Mouse (Mus musculus) kidney, adult 10 weeks (tissue): Measurements from ENCODE around the gene Pms1. TPM values are rescaled to one million over a fixed set of nuclear protein-coding genes. Genes with fewer than 3 reads are reported as not detected.

Source experiments
- polyA plus RNA-seq: library from polyadenylated mRNA; stranded (reverse); fragments of 350-450 nt; fragmentation: Illumina TruSeq; extraction: RNeasy Lipid Tissue Mini Kit (QIAGEN cat#74804); gene quantifications from one replicate; pipeline ENCODE4 v1.2.3, GENCODE M21; 2014; ENCODE audit warnings: low read depth, low replicate concordance

Gene Pms1
- 11.3 TPM for polyA plus RNA-seq

GRCm38 (mm10) chr1:53296581-53297383 lies at the start of gene Pms1, which contains the start of the genes Ormdl1 and Gm28778:
Pms1 (minus strand) TSS chr1:53297018.
Ormdl1 (plus strand) TSS chr1:53297095.
Gm28778 (plus strand) TSS chr1:53297111.

DNA sequence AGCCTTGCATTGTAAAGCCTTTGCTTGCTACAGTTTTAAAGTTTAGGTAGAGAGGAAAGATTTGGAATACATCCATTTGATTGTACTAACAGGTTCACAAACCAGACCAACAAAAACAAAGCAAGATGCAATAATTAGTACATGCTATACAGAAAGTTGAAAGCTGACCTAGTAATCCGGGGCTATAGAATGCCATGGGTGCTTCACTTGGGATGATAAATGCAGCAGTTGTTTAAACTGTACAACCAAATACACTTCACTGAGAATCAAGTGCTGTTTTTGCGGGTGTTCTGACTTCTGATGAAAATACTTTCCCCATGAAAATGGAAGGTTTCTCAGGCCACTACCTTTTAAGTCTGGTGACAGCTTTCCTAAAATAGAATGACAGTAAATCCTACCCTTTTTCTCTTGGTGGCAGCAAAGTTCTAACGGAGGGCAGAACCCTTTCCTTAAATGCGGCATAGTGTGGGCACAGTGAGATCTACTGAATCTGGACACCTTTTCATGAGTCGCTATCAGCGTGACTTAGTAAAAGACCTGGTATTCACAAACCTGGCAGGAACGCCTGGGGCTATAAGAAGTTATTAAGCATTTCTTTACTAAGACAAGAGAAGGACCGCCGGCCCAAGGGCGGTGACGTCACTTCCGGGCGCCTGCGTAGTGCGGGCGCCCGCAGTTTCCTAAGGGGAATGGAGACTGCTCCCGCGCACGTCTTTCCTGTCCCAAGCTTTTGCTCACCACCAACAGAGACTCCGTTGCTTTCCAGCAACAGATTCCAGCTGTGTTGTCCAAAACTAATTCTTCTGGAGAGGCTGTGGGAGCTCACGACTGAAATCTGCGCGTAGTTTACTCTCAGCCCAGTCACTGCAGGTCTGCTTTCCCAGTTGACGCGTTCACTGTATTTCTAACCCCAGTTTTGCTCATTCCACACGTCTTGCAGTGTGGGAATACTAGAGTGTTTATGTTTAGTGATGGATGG lies 16.5 kb upstream of the Pms1 start, which contains the start of gene Osgepl1:
TSS of gene Osgepl1 (plus strand) at position 636 of the 979 bp plus-strand sequence.

DNA sequence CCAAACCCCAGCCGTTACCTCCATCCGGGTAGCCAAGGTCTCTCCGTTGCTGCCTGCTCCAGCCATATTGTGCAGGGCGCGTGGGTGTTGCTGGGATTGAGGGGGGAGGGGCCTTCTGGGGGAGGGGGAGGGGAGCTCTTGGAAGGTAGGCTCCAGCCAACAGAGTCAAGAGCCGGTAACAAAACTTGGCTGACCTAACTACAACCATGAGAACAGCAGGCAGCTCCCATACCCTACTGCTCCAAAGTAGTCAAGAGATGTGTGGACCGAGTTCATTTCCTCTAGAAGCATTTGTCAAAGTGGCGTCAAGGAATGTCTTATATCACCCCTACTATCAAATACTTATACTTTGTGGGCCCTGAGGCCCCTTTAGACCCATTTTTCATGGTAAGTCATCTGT lies 109.3 kb downstream of the Pms1 start, which contains the start of gene 1700019A02Rik:
TSS of gene 1700019A02Rik (minus strand) at position 101 of the 400 bp plus-strand sequence.

Other genes with a start within 250 kb of the Pms1 start
- gene Mstn, start 235.4 kb downstream of the Pms1 start, polyA plus RNA-seq: not detected
- gene 1700019A02Rik, start 109.4 kb downstream of the Pms1 start, polyA plus RNA-seq: not detected
- 71.1 TPM for gene Ormdl1, start 77 bp upstream of the Pms1 start, polyA plus RNA-seq
- not detected for gene Gm28778, start 93 bp upstream of the Pms1 start, polyA plus RNA-seq
- gene Osgepl1, start 16.6 kb upstream of the Pms1 start, polyA plus RNA-seq: 63.8 TPM
- gene Asdurf, start 55.6 kb upstream of the Pms1 start, polyA plus RNA-seq: 81.4 TPM
- not detected for gene Gm28551, start 55.6 kb upstream of the Pms1 start, polyA plus RNA-seq
- gene Asnsd1, start 55.7 kb upstream of the Pms1 start, polyA plus RNA-seq: 80.9 TPM